In the genomic region with DNA sequence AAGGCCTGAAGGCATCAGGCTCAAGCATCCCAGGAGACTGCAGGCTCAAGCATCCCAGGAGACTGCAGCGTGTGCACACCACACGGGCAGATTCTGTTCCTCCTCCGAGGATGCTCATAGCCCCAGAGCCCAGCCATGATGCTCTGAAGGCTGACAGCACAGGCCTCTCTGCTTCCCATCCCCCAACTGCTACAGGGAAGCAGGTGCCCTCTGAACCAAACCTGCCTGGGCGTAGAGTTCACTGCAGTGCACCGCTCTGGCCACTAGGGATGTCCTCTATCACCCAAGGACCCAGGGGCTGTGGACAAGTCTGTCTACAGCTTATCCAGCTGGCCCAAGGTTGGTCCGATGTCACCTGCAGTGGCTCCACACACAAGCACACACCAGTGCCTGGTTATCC, we compare ENCODE assay signal across 8 mouse cellular contexts. TPM values are rescaled to one million over a fixed set of nuclear protein-coding genes. Genes with fewer than 3 reads are reported as not detected.
DNase-seq lines count a peak whose midpoint lies in the region; ATAC-seq and TF ChIP-seq lines count a peak whose summit lies in the region.

No protein-coding gene starts in this region.

- H3K9ac ChIP-seq in kidney, embryonic 16.5 days (replicated peaks; ENCODE audit: low read length) = no peak overlapping the region

- H3K27me3 ChIP-seq in kidney, embryonic 16.5 days (ENCODE audit: insufficient read depth, low read length) = no peaks in the 10 kb centered on the region
- H3K27me3 ChIP-seq in megakaryocyte, embryonic 14.5 days (replicated peaks) = no peaks in the 10 kb centered on the region
- 0 out of 2 replicates have a peak, but pooled peaks cover 2% of the 10 kb centered on the region for H3K27me3 ChIP-seq in splenic B cell, adult 2 months (ENCODE audit: control insufficient read depth, insufficient read depth, low read length, poor library complexity, severe bottlenecking)

- no peak overlapping the region for H3K4me3 ChIP-seq in gastrocnemius, adult 2 months
- H3K4me3 ChIP-seq in bone marrow, adult 2 months (replicated peaks; ENCODE audit: control insufficient read depth, low read depth, low read length) = no peak overlapping the region
- no peak overlapping the region for H3K4me3 ChIP-seq in kidney, embryonic 16.5 days (ENCODE audit: low read length)
- H3K4me3 ChIP-seq in megakaryocyte, embryonic 14.5 days (replicated peaks) = peak overlapping the region; percentile 59

- peaks cover 4% of the 10 kb centered on the region; the same call in 1 of the 2 replicates for H3K4me1 ChIP-seq in bone marrow, adult 2 months (ENCODE audit: control insufficient read depth, insufficient read depth, low read length)
- peaks cover 8% of the 10 kb centered on the region for H3K4me1 ChIP-seq in kidney, embryonic 16.5 days (ENCODE audit: insufficient read depth, low read length)
- H3K4me1 ChIP-seq in megakaryocyte, embryonic 14.5 days = peaks cover 71% of the 10 kb centered on the region

- no peak for TF ChIP-seq POLR2A in bone marrow, adult 2 months (IDR thresholded peaks at IDR 0.05; ENCODE audit: borderline replicate concordance, control insufficient read depth, low read depth, low read length)

- ATAC-seq in erythroid progenitor cell, adult 5-6 weeks (replicated peaks; ENCODE audit: low FRiP score, poor library complexity, severe bottlenecking) = peak; percentile 77
- peak; percentile 83 for ATAC-seq in kidney, embryonic 16.5 days (ENCODE audit: low FRiP score, low TSS enrichment)

- H3K9me3 ChIP-seq in kidney, embryonic 16.5 days (ENCODE audit: low read length) = no peaks in the 10 kb centered on the region
- H3K9me3 ChIP-seq in megakaryocyte, embryonic 14.5 days = no peaks in the 10 kb centered on the region

- no peaks in the 10 kb centered on the region for H3K36me3 ChIP-seq in kidney, embryonic 16.5 days (ENCODE audit: insufficient read depth, low read length)
- peaks cover 36% of the 10 kb centered on the region for H3K36me3 ChIP-seq in megakaryocyte, embryonic 14.5 days (replicated peaks; ENCODE audit: low read length)
- H3K36me3 ChIP-seq in splenic B cell, adult 2 months (ENCODE audit: control insufficient read depth, insufficient read depth, low read length, poor library complexity, severe bottlenecking) = no peaks in the 10 kb centered on the region

- peak; percentile 57 for TF ChIP-seq CTCF in gastrocnemius, adult 2 months (IDR thresholded peaks at IDR 0.05)
- peak; percentile 67 for TF ChIP-seq CTCF in bone marrow, adult 2 months (IDR thresholded peaks at IDR 0.05; ENCODE audit: control insufficient read depth, insufficient read depth, low read length)

- no peak overlapping the region for H3K27ac ChIP-seq in gastrocnemius, adult 2 months
- H3K27ac ChIP-seq in bone marrow, adult 2 months (ENCODE audit: control insufficient read depth, insufficient read depth, low read depth, low read length, poor library complexity) = no peak overlapping the region
- H3K27ac ChIP-seq in kidney, embryonic 16.5 days (ENCODE audit: low read length) = no peak overlapping the region

- intact Hi-C loops in gastrocnemius, adult 2 months (cut with DNase I) = loop anchor here (5.0 kb wide), 1 partner anchor 80 kb away; a partner anchor contains a TSS

- no peak overlapping the region for H3K4me2 ChIP-seq in kidney, embryonic 16.5 days (replicated peaks; ENCODE audit: low read depth, low read length)

- WGBS in bone marrow, adult 2 months = 52% methylated on average over 6 of the region's 6 CpGs
- 38% methylated on average over 6 of the region's 6 CpGs for WGBS in kidney, embryonic 16.5 days

- DNase-seq in gastrocnemius, adult 2 months = no peak
- DNase-seq in gastrocnemius, adult 8-10 months (ENCODE audit: low spot score in 2 of 2) = no peak
- peak; percentile 85 for DNase-seq in splenic B cell, adult 2 months (ENCODE audit: low read depth, low spot score)
- no peak for DNase-seq in left cerebral cortex, adult 11 months (ENCODE audit: low spot score)

RNA-seq across cellular contexts. Expression of a gene that starts 12.9 kb away (rescaled TPM):
- 10 to 100 TPM; 21.6 to 23.8 TPM for total RNA-seq in gastrocnemius, adult 2 months (2021)
- 10 to 100 TPM; 24.5 to 31.2 (median 28.6) TPM for total RNA-seq in gastrocnemius, adult 8-10 months (2022)
- polyA plus RNA-seq in bone marrow, adult 2 months (2011; ENCODE audit: insufficient read depth, insufficient read length, low replicate concordance, missing spikeins) = 16.1 and 27.0 TPM in 2 replicates
- 18.9 and 22.7 TPM in 2 replicates for total RNA-seq in erythroid progenitor cell, adult 5-6 weeks (2015; ENCODE audit: low replicate concordance)
- 40.8 and 45.1 TPM in 2 replicates for total RNA-seq in erythroid progenitor cell, adult 5-6 weeks (2017; ENCODE audit: low replicate concordance)
- 68.7 and 71.0 TPM in 2 replicates for polyA plus RNA-seq in kidney, embryonic 16.5 days (2015; fragmentation: Nextera tagmentation; extraction: Ambion mirVana)
- 83.9 and 184 TPM in 2 replicates for polyA plus RNA-seq in megakaryocyte, embryonic 14.5 days (2012; ENCODE audit: insufficient read depth, low replicate concordance)
